Mouse (Mus musculus) lung, adult 18-20 months (tissue): ENCODE data around the gene Mapk12.
A peak's percentile ranks its signal among the peaks of the same experiment; 100 is the strongest.

ENCODE experiments used
- DNase-seq, 2 experiments: peaks; one replicate each; pipeline ENCODE4 v3.0.0; 2022; ENCODE audit warnings: mixed read lengths in 2 of 2

Gene Mapk12

DNA sequence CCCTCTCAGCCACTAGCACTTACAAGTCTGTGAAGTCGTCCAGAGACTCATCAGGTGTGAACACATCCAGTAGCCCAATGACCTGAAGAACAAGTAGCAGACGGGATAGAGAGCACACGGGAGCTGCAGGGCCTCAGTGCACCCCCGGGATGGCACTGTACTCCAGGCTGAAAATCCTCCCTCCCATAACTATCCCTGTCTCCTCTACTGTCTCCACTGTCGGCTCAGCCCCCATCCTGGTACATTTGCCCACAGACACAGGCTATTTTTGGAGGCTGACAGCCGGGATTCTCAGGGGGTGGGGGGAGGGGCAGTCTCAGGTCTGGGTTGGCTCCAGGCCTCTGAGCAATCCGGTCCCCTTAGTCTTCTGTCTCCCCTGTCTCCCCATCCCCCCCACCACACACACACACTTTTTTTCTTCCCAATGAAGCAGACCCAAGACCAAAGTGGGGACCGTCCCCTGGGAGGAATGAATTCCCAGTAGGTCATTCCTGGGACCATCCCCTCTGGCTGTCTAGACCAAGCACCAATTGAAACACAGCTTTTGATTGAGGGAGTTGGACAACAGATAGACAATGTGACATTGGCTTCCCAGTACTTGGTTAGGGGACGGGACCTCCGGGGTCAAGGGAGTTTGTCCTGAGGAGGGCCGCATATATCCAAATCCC lies 3.0 kb downstream of the Mapk12 start:
- DNase-seq = no peak

DNA sequence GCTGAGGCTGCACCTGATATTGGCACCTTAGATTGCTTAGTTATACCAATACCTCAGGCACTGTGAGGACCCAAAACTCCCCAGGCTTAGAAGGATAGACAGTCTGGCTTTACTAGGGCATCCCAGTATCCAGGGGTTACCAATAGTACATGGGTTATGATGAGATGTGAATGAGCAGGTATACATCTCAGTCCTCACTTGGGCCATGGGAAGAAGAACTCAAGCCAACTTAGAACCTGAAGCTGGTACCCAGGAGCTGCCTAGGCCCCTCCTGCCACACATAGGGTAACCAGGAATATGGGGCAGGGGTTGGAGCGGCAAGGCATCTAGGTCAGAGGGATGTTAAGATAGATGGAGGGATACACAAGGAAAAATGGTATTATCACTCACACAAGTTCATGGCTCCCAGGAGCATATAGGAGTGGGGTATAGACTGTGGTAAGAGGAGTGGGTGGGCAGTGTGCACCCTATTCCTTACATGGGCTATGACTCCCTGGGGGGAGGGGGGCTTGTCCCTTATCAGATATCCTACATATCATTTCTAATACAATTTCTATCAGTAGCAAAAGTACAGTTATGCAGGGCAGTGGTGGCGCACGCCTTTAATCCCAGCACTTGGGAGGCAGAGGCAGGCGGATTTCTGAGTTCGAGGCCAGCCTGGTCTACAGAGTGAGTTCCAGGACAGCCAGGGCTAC lies 3.9 kb downstream of the Mapk12 start:
- no peak for DNase-seq

DNA sequence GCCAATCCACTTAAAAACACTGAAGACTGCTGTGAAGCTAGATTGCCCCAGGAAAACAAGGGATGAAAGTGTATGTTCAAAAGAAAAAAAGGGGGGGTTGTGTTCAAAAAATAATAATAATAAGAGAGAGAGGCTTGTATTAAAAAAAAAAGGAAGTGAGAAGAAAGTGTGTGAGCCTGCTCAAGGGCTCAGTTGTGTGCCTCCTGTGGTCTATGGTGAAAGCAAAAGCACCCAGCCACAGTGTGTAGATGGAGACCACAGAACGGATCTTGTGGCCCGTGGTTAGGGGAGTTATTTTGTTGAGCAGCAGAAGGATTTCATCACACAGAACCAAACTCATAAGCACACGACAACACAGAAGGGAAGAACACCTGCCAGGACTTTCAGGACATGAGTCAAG lies 9.2 kb downstream of the Mapk12 start:
- DNase-seq = peak in 1 of 2 experiments; percentile 58

DNA sequence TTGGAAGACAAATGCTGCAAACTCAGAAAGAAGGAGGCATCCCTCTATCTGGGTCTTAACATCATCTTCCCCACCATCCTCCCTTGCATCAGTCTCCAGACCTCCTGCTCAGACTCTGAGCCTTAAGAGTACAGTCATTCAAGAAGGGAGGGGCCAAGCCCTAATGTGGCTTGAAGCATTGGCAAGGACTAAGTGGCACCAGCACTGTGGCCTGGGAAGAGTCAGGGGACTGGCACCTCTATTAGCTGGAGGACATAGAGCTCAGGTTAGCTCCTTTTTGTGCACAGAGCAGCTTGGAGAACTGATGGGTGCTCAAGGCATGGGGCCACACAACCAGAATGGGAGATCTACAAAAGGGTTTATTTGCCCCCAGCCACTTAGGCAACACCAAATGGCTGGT lies 10.3 kb downstream of the Mapk12 start:
- no peak for DNase-seq

- peak; percentile 85 to 88 for DNase-seq
Observed at GRCm38 (mm10) chr15:89128382-89129350, 11.8 kb downstream of the Mapk12 start, which contains the start of gene Hdac10. TSS of gene Hdac10 (minus strand) at chr15:89128700.

- no peak for DNase-seq
Observed at GRCm38 (mm10) chr15:89127364-89127940, 13.1 kb downstream of the Mapk12 start.

DNA sequence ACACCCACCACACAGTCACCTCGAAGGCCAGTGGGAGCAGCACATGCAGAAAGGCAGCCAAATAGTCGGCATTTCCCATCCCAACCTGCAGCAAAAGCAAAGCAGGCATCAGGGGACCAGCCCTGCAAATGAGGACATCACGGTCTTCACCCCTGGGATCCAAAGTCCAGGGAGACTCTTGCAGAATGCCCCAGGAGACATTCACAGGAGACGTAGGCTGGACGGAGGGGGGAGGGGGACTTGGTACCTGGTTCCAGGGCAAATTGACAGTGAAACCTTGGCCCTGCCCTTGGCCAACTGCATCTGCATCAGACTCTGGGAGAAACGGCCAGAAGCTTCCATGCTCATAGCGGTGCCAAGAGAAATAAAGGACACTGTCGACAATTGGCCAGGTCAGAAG lies 13.9 kb downstream of the Mapk12 start:
- no peak for DNase-seq

- DNase-seq = no peak
Observed at GRCm38 (mm10) chr15:89125351-89125750, 15.2 kb downstream of the Mapk12 start.

DNA sequence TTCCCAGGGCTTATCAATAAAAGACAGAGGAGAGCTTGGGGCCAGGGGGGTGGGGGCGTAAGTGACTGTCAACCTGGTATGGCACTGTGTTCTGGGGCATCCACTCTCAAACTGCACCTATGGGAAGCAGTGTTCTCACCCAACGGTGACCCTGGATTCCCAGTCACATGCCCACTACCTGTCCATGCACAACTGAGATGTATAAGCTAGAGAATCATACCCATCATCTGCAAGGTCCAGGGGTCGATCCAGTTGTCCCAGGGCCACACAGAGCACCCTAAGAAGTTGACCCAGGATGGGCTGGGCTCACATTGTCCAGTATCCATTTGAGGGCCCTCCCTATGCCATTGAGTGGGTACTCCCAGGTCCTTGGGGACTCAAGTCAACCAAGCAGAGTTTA lies 16.2 kb downstream of the Mapk12 start:
- no peak for DNase-seq

DNA sequence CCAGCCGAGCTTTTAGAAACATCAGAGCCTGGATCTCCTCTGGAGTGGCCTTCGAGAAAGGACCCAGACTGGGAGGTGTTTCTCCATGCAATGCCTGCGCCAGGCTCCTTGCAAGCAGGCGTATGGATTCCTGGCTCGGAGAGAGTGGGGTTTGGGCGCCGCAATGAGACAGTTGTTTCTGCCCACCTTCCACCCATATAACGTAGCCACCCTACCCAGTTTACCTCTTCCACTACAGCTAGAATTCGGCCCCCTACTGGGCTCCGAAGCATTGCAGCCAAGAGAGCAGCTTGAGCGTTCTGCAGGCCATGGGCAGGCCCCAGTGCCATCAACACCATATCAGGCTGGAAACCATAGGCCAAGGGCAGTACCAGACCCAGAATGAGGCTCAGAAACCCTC lies 16.9 kb downstream of the Mapk12 start:
- no peak for DNase-seq

DNA sequence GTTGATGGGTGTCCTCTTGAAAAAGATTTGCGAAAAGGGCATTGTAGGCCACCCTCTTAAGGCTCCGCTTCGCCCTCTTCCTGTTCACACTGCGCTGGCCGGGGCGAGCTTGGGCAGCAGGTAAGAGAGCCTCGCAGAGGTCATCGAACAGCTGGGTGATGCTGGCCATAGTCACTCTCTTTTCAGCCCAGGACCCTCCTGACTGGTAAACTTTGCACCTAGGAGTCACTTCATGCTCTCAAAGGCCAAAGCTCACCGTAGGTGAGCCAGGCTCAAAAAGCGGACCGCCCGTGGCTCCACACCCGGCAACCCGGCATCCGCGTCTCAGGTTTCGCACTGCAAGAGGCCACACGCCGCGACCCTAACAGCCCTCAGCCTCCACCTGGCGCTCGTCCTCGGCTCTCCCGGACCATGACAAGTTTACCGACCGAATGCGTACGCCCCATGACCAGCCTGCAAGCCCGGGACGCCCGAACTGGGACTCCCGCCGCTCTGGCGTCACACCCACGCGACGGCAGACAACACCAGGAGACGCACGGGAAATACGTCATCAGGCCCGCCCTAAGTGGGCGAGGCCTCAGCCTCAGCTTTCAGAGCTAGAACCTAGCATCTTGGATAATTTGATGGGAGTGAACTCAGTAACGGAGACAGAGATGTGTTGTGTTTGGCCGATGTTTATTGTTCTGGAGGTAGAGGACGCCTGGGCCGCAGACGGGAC lies 17.7 kb downstream of the Mapk12 start, which contains the start of gene Tubgcp6:
TSS of gene Tubgcp6 (minus strand) at position 464 of the 718 bp plus-strand sequence.
- DNase-seq = peak; percentile 94 to 95

DNA sequence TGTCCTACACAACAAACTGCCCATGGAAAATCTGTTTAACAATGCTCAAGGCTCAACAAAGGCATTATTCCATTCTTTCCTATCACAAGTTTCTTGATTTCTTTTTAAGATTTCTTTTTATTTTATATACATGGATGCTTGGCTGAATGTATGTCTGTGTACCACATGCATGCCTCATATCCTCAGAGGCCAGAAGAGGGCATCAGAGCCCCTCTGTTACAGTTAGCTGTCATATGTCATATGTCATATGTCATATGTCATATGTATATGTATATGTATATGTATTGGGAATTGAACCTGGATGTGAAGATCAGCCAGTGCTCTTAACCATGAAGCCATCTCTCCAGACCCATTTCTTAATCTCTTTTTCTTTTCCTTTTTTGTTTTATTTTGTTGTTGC lies 22.5 kb downstream of the Mapk12 start:
- DNase-seq = no peak

DNA sequence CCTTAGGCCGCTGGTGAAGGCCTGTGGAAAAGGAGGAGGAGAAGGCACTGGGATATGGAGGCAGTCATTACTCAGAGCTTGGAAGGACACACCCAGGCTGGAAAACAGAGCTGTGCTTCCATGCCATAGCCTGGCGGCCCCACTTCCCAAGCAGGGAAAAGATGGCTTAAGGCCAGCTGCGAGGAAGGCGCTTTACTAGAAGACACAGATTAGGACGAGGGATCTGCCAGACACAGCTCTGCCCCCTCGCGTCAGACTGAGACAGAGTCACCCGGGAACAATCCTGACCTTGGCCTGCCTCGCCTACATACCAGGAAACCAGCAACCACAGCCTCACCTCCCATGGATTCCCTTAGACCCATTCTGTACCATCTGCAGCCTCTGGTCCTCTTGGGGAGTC lies 30.4 kb downstream of the Mapk12 start:
- no peak for DNase-seq

DNA sequence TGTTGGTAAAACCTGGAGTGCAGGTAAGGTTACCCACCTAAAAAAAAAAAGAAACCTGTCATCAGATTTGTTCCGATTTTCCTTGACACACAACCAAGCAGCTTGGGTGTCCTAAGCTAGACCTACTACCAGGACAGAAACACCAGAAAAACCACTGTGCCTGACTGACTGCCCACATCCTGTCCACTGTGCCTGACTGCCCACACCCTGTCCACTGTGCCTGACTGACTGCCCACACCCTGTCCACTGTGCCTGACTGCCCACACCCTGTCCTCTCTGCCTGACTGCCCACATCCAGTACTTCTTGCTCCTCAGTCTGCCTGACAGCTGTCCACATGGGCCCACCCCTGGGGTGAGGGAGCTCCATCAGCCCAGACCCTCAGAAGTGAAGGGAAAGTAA lies 33.5 kb downstream of the Mapk12 start:
- DNase-seq = no peak

DNA sequence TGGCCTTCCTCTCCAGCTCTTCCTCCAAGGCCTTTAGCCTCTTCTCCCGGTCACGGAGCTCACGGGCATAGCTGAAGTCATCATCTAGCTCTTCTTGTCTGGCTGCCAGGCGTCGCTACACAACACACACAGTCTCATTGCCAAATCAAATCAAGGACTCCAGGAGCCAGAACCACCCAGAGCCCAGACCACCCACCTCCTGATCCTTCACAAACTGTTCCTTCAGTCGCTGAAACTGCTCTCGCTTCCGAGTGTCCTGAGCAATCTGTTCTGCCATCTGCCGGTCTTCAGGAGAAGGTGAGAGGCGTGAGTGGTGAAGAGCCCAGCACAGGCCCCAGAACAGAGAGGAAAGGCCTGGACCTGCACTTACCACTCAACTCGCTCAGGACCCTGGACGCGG lies 34.4 kb downstream of the Mapk12 start:
- DNase-seq = no peak

GRCm38 (mm10) chr15:89104425-89104824 lies 36.1 kb downstream of the Mapk12 start:
- no peak for DNase-seq

DNA sequence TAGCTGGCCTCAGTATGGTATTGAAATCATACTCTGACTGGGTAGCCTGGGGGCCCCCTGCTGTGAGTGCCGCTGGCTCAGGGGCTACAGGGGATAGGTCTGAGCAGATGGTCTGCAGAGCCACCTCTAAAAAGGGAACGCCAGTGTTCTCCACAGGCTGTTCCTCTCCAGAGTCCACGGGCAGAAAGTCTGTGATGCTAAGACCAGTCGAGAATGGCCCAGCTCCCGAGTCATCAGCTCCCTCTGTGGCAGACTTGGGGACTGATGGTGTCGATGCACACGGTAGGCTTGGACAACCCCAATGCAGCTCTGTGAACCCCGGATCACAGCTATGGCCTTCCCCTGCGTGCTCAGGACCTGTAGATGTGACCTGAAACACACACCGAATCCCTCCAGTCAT lies 36.6 kb downstream of the Mapk12 start:
- no peak for DNase-seq

GRCm38 (mm10) chr15:89102646-89103045 lies 37.9 kb downstream of the Mapk12 start:
- no peak for DNase-seq

- no peak for DNase-seq
Observed at GRCm38 (mm10) chr15:89100823-89101222, 39.7 kb downstream of the Mapk12 start.

GRCm38 (mm10) chr15:89098616-89099015 lies 41.9 kb downstream of the Mapk12 start:
- DNase-seq = no peak

GRCm38 (mm10) chr15:89097450-89097849 lies 43.1 kb downstream of the Mapk12 start:
- DNase-seq = no peak

- no peak for DNase-seq
Observed at GRCm38 (mm10) chr15:89092181-89092580, 48.3 kb downstream of the Mapk12 start.
